Mouse (Mus musculus) liver, embryonic 16.5 days (tissue): ENCODE measurements at regions not wholly inside any gene's neighbourhood (a gene's known extent, or its start where the extent isn't known, plus 50 kb on each side); places are given as distances from the start of the nearest gene placed in this dataset.

ENCODE experiments used
- ATAC-seq: fragments of 200-750 bp; cut with Nextera tagmentation; 2 replicates; pipeline ENCODE4 v1.8.0; 2017; ENCODE audit warnings: low read depth, mild to moderate bottlenecking, moderate number of reproducible peaks, moderate library complexity
- H3K27ac ChIP-seq: fragments of 300-500 bp; sonication (generic); 2 replicates; pipeline ENCODE4 v1.5.1; 2014; ENCODE audit warnings: mild to moderate bottlenecking, low read length
- H3K27me3 ChIP-seq: fragments of 300-500 bp; sonication (generic); 2 replicates; pipeline ENCODE4 v1.6.1; 2014; ENCODE audit warnings: low read depth, low read length, mixed read lengths; ENCODE audit not compliant: control insufficient read depth, insufficient read depth
- H3K36me3 ChIP-seq: fragments of 300-500 bp; sonication (generic); 2 replicates; pipeline ENCODE4 v1.6.1; 2014; ENCODE audit warnings: mild to moderate bottlenecking; ENCODE audit not compliant: control insufficient read depth, insufficient read depth
- H3K4me1 ChIP-seq: fragments of 300-500 bp; sonication (generic); 2 replicates; pipeline ENCODE4 v1.6.1; 2014; ENCODE audit warnings: low read depth, low read length, mixed read lengths; ENCODE audit not compliant: control insufficient read depth
- H3K4me2 ChIP-seq: fragments of 300-500 bp; sonication (generic); 2 replicates; pipeline ENCODE4 v1.6.1; 2014; ENCODE audit warnings: low read depth, low read length, mixed read lengths
- H3K4me3 ChIP-seq: fragments of 300-500 bp; sonication (generic); 2 replicates; pipeline ENCODE4 v1.5.1; 2014; ENCODE audit warnings: low read depth, mild to moderate bottlenecking, low read length
- H3K9ac ChIP-seq: fragments of 300-500 bp; sonication (generic); 2 replicates; pipeline ENCODE4 v1.6.1; 2014; ENCODE audit warnings: low read depth, low read length
- H3K9me3 ChIP-seq: fragments of 300-500 bp; sonication (generic); replicated peaks from 2 replicates; pipeline ENCODE4 v1.6.1; 2016; ENCODE audit warnings: low read length; ENCODE audit not compliant: control insufficient read depth
- WGBS: fragments of 180-500 bp; shearing (Covaris S2); extraction: QIAGEN DNeasy Blood & Tissue Kit; methylation state at CpG from one replicate; pipeline ENCODE4 v1.1.7; 2014; ENCODE audit not compliant: insufficient replicate concordance; 5-methylcytosine and 5-hydroxymethylcytosine counted together

DNA sequence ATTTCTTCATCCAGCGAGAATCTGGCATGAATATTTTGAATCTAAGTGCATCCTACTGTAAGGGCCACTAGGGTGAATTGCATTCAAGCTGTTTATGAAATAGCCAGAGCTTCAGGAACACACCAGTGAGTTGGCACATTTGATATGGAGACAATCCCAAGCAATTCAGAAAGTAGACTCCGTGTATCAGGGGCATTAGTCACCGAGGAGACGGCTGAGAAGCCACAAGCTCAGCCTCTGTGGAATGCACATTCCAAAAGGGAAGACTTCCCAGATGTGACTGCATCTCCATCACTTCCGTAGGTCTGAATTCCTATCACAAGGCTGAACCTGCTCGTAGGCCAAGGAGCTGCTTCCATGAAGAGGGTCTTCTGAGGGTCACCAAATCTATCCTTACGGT is 177.6 kb upstream of the Ado start:
- H3K36me3 ChIP-seq, result no peaks in the 10 kb centered on the region
- H3K4me2 ChIP-seq, result no peak overlapping the region
- no peak overlapping the region for H3K9ac ChIP-seq
- ATAC-seq, result no peak
- H3K27ac ChIP-seq, result no peak overlapping the region
- H3K4me1 ChIP-seq, result no peaks in the 10 kb centered on the region
- H3K9me3 ChIP-seq, result no peaks in the 10 kb centered on the region
- H3K4me3 ChIP-seq, result no peak overlapping the region
- WGBS, result 53% methylated on average over 7 of the region's 7 CpGs
- no peaks in the 10 kb centered on the region for H3K27me3 ChIP-seq

DNA sequence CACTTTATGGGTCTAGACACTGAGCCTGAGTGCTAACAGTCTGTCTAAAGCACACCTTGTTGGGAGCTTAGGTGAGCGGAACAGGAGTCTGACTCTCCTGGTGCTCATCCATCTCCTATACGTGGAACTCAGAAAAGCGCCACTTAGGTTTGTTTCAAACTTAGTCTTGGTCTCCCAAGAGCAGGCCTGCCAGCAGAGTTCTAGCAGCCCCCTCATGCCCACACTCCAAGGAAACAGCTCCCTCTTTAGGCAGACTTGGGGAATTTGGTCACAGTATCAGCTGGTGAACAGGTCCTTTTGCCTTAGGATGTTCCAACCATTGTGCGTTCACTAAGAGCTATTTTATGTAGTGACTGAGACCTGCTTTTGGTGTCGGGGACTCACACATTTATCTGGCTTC is 173.0 kb upstream of the Ado start:
- ATAC-seq, result no peak
- no peak overlapping the region for H3K4me3 ChIP-seq
- no peaks in the 10 kb centered on the region for H3K27me3 ChIP-seq
- no peak overlapping the region for H3K9ac ChIP-seq
- H3K4me2 ChIP-seq, result no peak overlapping the region
- no peaks in the 10 kb centered on the region for H3K36me3 ChIP-seq
- WGBS, result 52% methylated on average over 5 of the region's 5 CpGs
- H3K9me3 ChIP-seq, result no peaks in the 10 kb centered on the region
- no peak overlapping the region for H3K27ac ChIP-seq
- no peaks in the 10 kb centered on the region for H3K4me1 ChIP-seq

GRCm38 (mm10) chr10:67717506-67717905 is 168.8 kb upstream of the Ado start:
- Histone ChIP-seq H3K4me1 (no peaks in the 10 kb centered on the region; the same call in 1 of the 2 replicates), H3K36me3 (no peaks in the 10 kb centered on the region), H3K4me2 (no peak overlapping the region), H3K27me3 (no peaks in the 10 kb centered on the region), H3K4me3 (no peak overlapping the region), H3K9me3 (no peaks in the 10 kb centered on the region), H3K27ac (no peak overlapping the region), H3K9ac (no peak overlapping the region)
- no peak for ATAC-seq
- WGBS, result 63% methylated on average over 7 of the region's 7 CpGs

DNA sequence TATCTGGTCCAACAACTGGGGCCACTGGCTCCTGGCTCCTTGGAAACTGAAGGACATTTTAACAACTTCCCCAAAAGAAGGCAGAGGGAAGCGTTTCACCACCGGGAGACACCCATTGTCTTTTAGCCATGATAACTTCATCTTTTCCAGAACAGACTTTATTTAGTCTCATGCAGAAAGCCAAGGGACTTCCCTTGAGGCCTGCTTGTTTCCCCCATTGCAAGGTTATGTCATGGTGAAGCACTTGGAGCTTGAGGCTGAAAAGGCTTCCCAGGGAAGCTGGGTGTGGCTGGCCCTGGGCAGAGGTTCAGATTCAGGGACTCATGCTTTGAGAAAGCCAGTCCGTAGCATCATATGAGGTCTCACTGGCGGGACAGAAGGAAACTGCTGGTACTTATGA is 166.3 kb upstream of the Ado start:
- Histone ChIP-seq H3K4me3 (no peak overlapping the region), H3K27me3 (no peaks in the 10 kb centered on the region), H3K4me1 (no peaks in the 10 kb centered on the region; the same call in 1 of the 2 replicates), H3K36me3 (no peaks in the 10 kb centered on the region), H3K27ac (no peak overlapping the region), H3K9ac (no peak overlapping the region), H3K4me2 (no peak overlapping the region), H3K9me3 (no peaks in the 10 kb centered on the region; the same call in 1 of the 2 replicates)
- 63% methylated on average over 4 of the region's 4 CpGs for WGBS
- ATAC-seq, result no peak

DNA sequence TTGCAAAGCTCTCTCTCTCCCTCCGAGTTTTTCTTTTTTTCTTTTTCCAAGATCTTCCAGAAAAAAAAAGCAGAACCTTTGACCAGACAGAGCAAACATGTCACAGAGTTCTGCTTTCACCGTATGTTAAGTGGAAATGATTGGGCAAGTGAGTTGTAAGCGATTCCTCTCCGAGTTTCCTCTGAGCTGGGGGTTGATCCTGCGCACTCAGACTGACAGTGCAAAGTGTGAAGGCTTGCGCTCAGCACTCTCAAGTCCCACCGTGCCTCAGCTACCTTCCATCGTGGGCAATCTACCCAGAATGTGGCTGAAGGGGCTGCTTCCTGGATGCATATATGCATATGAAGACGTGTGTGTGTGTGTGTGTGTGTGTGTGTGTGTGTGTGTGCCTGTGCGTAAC is 164.3 kb upstream of the Ado start:
- H3K9ac ChIP-seq, result no peak overlapping the region
- 44% methylated on average over 10 of the region's 10 CpGs for WGBS
- no peak overlapping the region for H3K27ac ChIP-seq
- ATAC-seq, result peak; percentile 30; the same call in 1 of the 2 replicates
- no peaks in the 10 kb centered on the region for H3K27me3 ChIP-seq
- no peak overlapping the region for H3K4me2 ChIP-seq
- H3K9me3 ChIP-seq, result no peaks in the 10 kb centered on the region; the same call in 1 of the 2 replicates
- H3K36me3 ChIP-seq, result no peaks in the 10 kb centered on the region
- H3K4me3 ChIP-seq, result no peak overlapping the region
- no peaks in the 10 kb centered on the region; the same call in 1 of the 2 replicates for H3K4me1 ChIP-seq

DNA sequence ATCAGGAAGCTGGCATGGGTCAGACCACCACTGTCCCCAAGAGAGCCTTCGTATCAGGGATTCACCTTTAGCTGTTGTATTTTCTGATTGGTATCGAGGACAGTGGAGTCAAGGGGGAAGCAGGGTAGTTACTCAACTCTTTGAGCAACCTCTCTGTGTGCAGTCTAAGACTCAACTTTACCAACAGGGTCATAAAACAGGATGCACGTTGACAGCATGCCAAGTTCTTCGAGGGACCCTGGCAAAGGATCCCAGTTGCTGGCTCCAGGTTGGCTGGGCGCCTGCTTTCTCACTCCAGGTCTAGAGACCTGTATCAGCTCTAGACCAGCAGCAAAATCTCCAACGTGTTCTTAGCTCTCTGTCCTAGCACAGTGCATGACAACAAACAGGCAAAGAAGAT is 163.9 kb upstream of the Ado start:
- no peaks in the 10 kb centered on the region; the same call in 1 of the 2 replicates for H3K4me1 ChIP-seq
- 41% methylated on average over 6 of the region's 6 CpGs for WGBS
- no peak overlapping the region for H3K4me2 ChIP-seq
- no peak overlapping the region for H3K4me3 ChIP-seq
- no peaks in the 10 kb centered on the region; the same call in 1 of the 2 replicates for H3K9me3 ChIP-seq
- no peaks in the 10 kb centered on the region for H3K27me3 ChIP-seq
- no peak; the same call in 1 of the 2 replicates for ATAC-seq
- no peak overlapping the region for H3K27ac ChIP-seq
- no peak overlapping the region for H3K9ac ChIP-seq
- no peaks in the 10 kb centered on the region for H3K36me3 ChIP-seq

GRCm38 (mm10) chr10:67711961-67712360 is 163.2 kb upstream of the Ado start:
- Histone ChIP-seq H3K36me3 (no peaks in the 10 kb centered on the region), H3K9me3 (no peaks in the 10 kb centered on the region; the same call in 1 of the 2 replicates), H3K4me3 (no peak overlapping the region), H3K27ac (no peak overlapping the region), H3K9ac (no peak overlapping the region), H3K4me1 (no peaks in the 10 kb centered on the region; the same call in 1 of the 2 replicates), H3K27me3 (no peaks in the 10 kb centered on the region), H3K4me2 (no peak overlapping the region)
- WGBS, result 55% methylated on average over 3 of the region's 3 CpGs
- ATAC-seq, result no peak

- Histone ChIP-seq H3K36me3 (no peaks in the 10 kb centered on the region), H3K4me3 (no peak overlapping the region), H3K27ac (no peak overlapping the region), H3K4me1 (no peaks in the 10 kb centered on the region), H3K27me3 (no peaks in the 10 kb centered on the region), H3K9ac (no peak overlapping the region), H3K9me3 (no peaks in the 10 kb centered on the region; the same call in 1 of the 2 replicates), H3K4me2 (no peak overlapping the region)
- no peak for ATAC-seq
- 65% methylated on average over 7 of the region's 7 CpGs for WGBS
Observed at GRCm38 (mm10) chr10:67706436-67706835, 157.7 kb upstream of the Ado start.

DNA sequence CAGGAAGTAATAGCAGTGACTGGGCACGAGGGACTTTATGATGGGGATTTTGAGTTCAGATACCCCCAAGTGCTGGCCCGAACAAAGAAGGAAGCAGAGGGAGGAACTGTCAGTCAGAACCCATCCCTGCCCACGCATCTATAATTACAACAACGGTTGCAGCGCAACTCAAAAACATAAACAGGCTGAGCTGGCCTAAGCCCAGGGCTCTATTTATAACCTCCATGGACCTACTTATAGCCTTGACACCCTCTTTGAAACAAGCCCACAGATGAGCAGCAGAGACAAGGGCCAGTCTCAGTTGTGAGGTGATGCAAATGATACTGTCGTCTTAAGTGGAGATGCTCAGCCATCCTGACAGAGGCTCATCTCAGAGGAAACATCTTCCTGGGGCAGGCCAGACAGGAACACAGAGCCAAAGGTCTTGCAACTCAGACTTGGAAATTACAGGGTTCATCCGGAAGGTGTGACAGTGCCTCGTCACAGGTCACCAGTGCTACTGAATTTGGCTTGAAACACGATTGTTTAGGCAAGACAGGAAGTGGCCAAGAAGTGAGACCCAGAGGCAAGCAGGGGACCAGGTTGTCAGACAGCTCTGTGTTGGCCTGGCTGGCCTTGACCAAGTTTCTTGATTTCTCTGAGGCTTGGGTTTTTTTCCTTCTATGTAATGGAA is 154.2 kb upstream of the Ado start:
- ATAC-seq, result no peak
- no peak overlapping the region for H3K9ac ChIP-seq

More for the DNA sequence above, 154.2 kb upstream of the Ado start:
- WGBS, result 41% methylated on average over 9 of the region's 9 CpGs
- Histone ChIP-seq H3K36me3 (no peaks in the 10 kb centered on the region), H3K27ac (no peak overlapping the region), H3K4me2 (no peak overlapping the region), H3K27me3 (no peaks in the 10 kb centered on the region), H3K4me3 (no peak overlapping the region), H3K9me3 (no peaks in the 10 kb centered on the region), H3K4me1 (no peaks in the 10 kb centered on the region)
